Mouse (Mus musculus): Measurements from ENCODE around the gene St6gal1.

DNA sequence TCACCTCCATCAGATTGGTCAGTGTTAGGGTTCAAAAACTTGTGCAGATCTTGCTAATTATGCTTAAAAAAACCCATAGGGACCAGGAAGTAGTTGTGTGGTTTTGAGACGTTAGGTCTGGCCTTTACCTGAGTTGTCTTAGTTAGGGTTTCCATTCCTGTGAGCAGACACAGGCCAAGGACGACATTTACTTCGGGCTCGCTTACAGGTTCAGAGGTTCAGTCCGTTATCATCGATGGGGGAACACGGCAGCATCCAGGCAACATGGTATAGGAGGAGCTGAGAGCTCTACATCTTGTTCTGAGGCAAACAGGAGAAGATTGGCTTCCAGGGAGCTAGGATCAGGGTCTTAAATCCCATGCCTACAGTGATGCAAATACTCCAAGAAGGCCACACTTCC is 102.7 kb downstream of the St6gal1 start:
- TF ChIP-seq CTCF (IDR thresholded peaks at IDR 0.05; ENCODE audit: low read depth, low read length) (no peak), POLR2A (IDR thresholded peaks at IDR 0.05; ENCODE audit: borderline replicate concordance, low read depth, low read length) (no peak)

All from bone marrow macrophage, adult 2 months (primary cell).